Mouse (Mus musculus) hindbrain, postnatal 0 days (tissue): ENCODE measurements around the gene Gnptab. TPM values are rescaled to one million over a fixed set of nuclear protein-coding genes. Genes with fewer than 3 reads are reported as not detected.
"Not testable (repeated sequence)": the region's sequence is repeated elsewhere in the genome, so short reads cannot be mapped to it uniquely, and the experiment has no call there.

Experiments used
- ATAC-seq: fragments of 200-750 bp; cut with Nextera tagmentation; 2 replicates; pipeline ENCODE4 v1.8.0; 2017; ENCODE audit warnings: mild to moderate bottlenecking, moderate TSS enrichment, moderate library complexity
- DNase-seq: peaks from one replicate; pipeline ENCODE4 v3.0.0-alpha.2; 2015; ENCODE audit warnings: low spot score
- H3K27ac ChIP-seq: fragments of 300-500 bp; sonication (generic); 2 replicates; pipeline ENCODE4 v1.5.1; 2014; ENCODE audit warnings: mild to moderate bottlenecking
- H3K27me3 ChIP-seq: fragments of 300-500 bp; sonication (generic); 2 replicates; pipeline ENCODE4 v1.6.1; 2014; ENCODE audit warnings: low read length, mixed read lengths; ENCODE audit not compliant: insufficient read depth
- H3K36me3 ChIP-seq: fragments of 300-500 bp; sonication (generic); 2 replicates; pipeline ENCODE4 v1.6.1; 2014; ENCODE audit warnings: low read length, mixed read lengths; ENCODE audit not compliant: insufficient read depth
- H3K4me1 ChIP-seq: fragments of 300-500 bp; sonication (generic); 2 replicates; pipeline ENCODE4 v1.6.1; 2014; ENCODE audit warnings: antibody characterized with exemption, low read length, mixed read lengths; ENCODE audit not compliant: insufficient read depth
- H3K4me2 ChIP-seq: fragments of 300-500 bp; sonication (generic); 2 replicates; pipeline ENCODE4 v1.6.1; 2014; ENCODE audit warnings: low read depth, mild to moderate bottlenecking, low read length, moderate library complexity, mixed read lengths
- H3K4me3 ChIP-seq: fragments of 300-500 bp; sonication (generic); 2 replicates; pipeline ENCODE4 v1.5.1; 2014; ENCODE audit warnings: low read length
- H3K9ac ChIP-seq: fragments of 300-500 bp; sonication (generic); replicated peaks from 2 replicates; pipeline ENCODE4 v1.6.1; 2014; ENCODE audit warnings: mild to moderate bottlenecking, low read length, moderate library complexity, mixed read lengths
- H3K9me3 ChIP-seq: fragments of 300-500 bp; sonication (generic); 2 replicates; pipeline ENCODE4 v1.6.1; 2016; ENCODE audit warnings: low read length, mixed read lengths
- CTCF ChIP-seq: IDR thresholded peaks from 2 replicates; pipeline ENCODE4 v1.5.1; 2016; ENCODE audit warnings: antibody characterized with exemption, control low read depth, low read depth
- WGBS: fragments of 180-500 bp; shearing (Covaris S2); extraction: QIAGEN DNeasy Blood & Tissue Kit; methylation state at CpG from one replicate; pipeline ENCODE4 v1.1.7; 2014; 5-methylcytosine and 5-hydroxymethylcytosine counted together
- polyA plus RNA-seq: library from polyadenylated mRNA; unstranded; fragments of >200 nt; fragmentation: Nextera tagmentation; extraction: Ambion mirVana; gene quantifications from 2 replicates; pipeline ENCODE4 v1.2.1, GENCODE M21; 2015
- total RNA-seq: library from RNA; depleted of rRNA; stranded (reverse); fragments of >200 nt; gene quantifications from 2 replicates; pipeline ENCODE4 v1.2.3, GENCODE M21; 2014

The Gnptab gene
- total and polyA plus RNA-seq, 2 experiments from 2014 or later: 19.0 to 40.5 TPM

DNA sequence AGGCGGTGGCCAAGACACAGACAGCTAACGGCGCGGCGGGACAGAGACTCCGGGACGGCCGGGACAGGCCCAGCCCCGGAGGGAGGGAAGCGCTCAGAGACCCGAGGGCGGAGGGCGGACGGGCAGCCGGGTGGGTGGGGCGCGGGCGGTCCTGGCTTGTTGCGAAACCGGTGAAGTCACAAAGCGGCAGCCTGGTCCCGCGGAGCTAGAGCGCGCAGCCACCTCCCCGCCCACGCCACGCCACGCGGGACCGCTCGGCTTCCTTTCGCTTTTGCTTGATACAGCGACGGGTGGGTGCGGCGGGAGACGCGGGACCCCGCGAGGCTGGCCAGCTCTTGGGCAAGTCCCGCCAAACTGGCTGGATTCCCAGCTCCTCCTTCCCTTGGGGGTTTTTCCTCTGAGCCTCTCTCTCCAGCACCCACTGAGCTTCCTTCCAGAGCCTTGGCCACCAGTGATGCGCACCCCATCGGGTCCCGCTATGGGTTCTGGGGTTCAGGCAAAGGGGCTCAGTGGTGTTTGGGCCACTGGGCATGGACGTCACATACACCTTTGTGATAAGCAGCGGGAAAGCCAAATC, 21.9 kb upstream of the Gnptab start:
- Histone ChIP-seq H3K9ac (peak overlapping the region; percentile 54), H3K9me3 (no peaks in the 10 kb centered on the region), H3K36me3 (no peaks in the 10 kb centered on the region), H3K4me1 (no peaks in the 10 kb centered on the region), H3K27ac (no peak overlapping the region), H3K27me3 (no peaks in the 10 kb centered on the region), H3K4me3 (peak overlapping the region; percentile 53), H3K4me2 (peak overlapping the region; percentile 63)
- ATAC-seq (peak; percentile 83), DNase-seq (peak; percentile 46)
- no peak for TF ChIP-seq CTCF
- 2% methylated on average over 44 of the region's 47 CpGs for WGBS

DNA sequence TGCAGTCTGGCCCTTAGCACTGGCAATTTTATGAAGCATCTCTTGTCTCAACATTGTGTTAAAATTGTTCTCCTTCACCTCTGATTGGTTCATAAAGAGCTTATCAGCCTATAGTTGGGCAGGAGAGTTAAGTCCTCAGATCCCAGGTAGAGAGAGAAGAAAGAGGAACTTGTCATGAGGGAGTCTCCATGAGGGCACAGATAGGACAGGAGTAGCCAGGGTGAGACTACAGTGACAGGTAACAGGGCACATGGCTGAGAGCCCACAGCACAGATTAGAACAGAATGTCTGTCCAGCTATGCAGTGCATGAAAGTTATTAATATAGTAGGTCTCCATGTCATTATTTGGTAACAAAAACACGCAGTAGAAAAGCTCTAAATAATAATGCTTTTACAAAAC, 16.7 kb upstream of the Gnptab start:
- no peak overlapping the region for H3K4me2 ChIP-seq
- DNase-seq (no peak), ATAC-seq (no peak)
- no peaks in the 10 kb centered on the region for H3K9me3 ChIP-seq
- TF ChIP-seq CTCF: no peak
- H3K4me3 ChIP-seq: no peak overlapping the region
- H3K27ac ChIP-seq: no peak overlapping the region
- 68% methylated on average over 1 of the region's 1 CpGs for WGBS
- H3K4me1 ChIP-seq: no peaks in the 10 kb centered on the region
- H3K36me3 ChIP-seq: no peaks in the 10 kb centered on the region
- no peak overlapping the region for H3K9ac ChIP-seq
- no peaks in the 10 kb centered on the region for H3K27me3 ChIP-seq

DNA sequence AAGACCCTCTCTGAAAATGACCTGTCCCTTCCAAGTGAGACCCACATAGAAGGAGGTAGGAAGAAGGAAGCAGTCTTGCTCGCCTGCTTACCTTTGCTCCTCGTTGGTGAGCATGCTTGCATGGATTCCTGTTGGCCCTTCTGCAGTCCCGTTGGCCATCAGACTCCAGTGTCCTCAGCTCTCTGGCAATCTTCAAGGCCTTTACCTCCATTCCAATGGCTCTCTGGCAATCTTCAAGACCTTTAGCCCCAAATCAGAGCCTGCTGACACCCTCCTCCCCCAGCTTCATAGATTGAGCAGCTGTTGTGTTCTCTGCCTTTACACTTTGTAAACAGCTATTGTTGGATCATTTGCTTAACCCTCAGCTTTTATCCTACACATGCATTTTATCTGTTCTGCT, 14.7 kb upstream of the Gnptab start:
- Histone ChIP-seq H3K4me2 (no peak overlapping the region), H3K9ac (no peak overlapping the region), H3K27ac (no peak overlapping the region), H3K4me3 (no peak overlapping the region), H3K4me1 (no peaks in the 10 kb centered on the region), H3K36me3 (no peaks in the 10 kb centered on the region), H3K27me3 (no peaks in the 10 kb centered on the region), H3K9me3 (no peaks in the 10 kb centered on the region)
- WGBS: 85% methylated on average over 3 of the region's 3 CpGs
- no peak for DNase-seq
- no peak for ATAC-seq
- no peak for TF ChIP-seq CTCF

DNA sequence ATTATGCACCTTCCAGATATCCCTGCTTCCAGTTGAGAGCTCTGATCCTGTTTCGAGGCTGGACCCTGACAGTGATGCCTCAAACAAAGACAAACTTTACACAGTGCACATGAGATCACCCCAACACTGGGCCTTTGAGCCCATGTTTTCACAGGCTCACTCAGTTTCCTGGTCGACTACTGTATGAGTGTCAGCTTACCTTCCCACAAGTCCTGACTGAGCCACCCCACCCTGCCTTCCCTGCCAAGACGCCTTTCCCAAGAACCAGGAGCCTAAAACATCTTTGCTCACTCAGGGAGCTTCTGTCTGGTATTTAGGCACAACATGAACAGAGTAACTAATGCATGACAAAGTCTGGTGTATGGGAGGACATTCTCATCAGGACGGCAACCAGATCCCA, 9.7 kb upstream of the Gnptab start:
- no peaks in the 10 kb centered on the region for H3K36me3 ChIP-seq
- no peaks in the 10 kb centered on the region for H3K4me1 ChIP-seq
- DNase-seq: no peak
- H3K9me3 ChIP-seq: no peaks in the 10 kb centered on the region
- no peak for ATAC-seq
- H3K27me3 ChIP-seq: no peaks in the 10 kb centered on the region
- H3K4me2 ChIP-seq: no peak overlapping the region
- WGBS: 58% methylated on average over 4 of the region's 4 CpGs
- no peak overlapping the region for H3K27ac ChIP-seq
- H3K9ac ChIP-seq: no peak overlapping the region
- no peak overlapping the region for H3K4me3 ChIP-seq
- TF ChIP-seq CTCF: no peak

DNA sequence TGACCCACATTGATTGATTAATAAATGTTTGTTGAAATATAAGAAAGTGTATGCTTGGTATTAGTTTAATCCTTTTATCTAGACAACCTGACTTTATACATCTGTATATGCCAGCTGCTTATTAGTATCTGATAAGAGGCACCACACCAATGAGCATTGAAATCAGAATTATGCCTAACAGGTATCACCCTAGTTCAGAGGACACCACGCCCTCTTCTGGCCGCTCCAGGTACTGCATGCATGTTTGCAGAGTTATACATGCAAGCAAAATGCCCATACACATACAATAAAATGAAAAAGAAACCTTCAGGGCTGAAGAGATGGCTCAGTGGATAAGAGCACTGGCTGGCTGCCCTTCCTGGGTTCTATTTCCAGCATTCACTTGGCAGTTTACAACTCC, 7.1 kb upstream of the Gnptab start:
- Histone ChIP-seq H3K9ac (no peak overlapping the region), H3K4me3 (no peak overlapping the region), H3K27me3 (no peaks in the 10 kb centered on the region), H3K4me1 (no peaks in the 10 kb centered on the region), H3K4me2 (no peak overlapping the region), H3K36me3 (no peaks in the 10 kb centered on the region), H3K9me3 (no peaks in the 10 kb centered on the region), H3K27ac (no peak overlapping the region)
- TF ChIP-seq CTCF: peak; percentile 64
- WGBS: 4% methylated on average over 2 of the region's 2 CpGs
- DNase-seq: no peak
- ATAC-seq: no peak

DNA sequence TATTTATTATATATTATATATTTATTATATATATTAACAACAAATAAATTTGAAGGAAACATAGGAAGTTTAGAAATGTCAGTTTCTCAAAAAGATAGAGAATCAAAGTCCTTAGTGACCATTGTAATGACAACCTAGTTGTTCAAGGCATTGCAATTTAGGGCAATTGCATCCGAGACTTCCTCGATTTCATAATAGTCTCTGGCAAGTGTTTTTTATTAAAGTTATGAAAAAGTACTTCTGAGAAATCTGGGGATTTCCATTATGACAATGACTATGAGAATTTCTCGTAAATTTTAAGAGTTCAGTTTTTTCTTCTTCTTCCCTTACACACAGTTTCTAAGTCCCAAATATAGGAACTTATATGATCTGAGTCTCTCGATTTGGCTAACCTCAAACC, 6.5 kb upstream of the Gnptab start:
- H3K9ac ChIP-seq: no peak overlapping the region
- WGBS: 95% methylated on average over 4 of the region's 4 CpGs
- TF ChIP-seq CTCF: no peak
- H3K4me1 ChIP-seq: no peaks in the 10 kb centered on the region
- H3K27ac ChIP-seq: no peak overlapping the region
- H3K4me2 ChIP-seq: no peak overlapping the region
- ATAC-seq: no peak
- no peaks in the 10 kb centered on the region for H3K9me3 ChIP-seq
- no peaks in the 10 kb centered on the region for H3K27me3 ChIP-seq
- no peak overlapping the region for H3K4me3 ChIP-seq
- H3K36me3 ChIP-seq: no peaks in the 10 kb centered on the region
- no peak for DNase-seq

DNA sequence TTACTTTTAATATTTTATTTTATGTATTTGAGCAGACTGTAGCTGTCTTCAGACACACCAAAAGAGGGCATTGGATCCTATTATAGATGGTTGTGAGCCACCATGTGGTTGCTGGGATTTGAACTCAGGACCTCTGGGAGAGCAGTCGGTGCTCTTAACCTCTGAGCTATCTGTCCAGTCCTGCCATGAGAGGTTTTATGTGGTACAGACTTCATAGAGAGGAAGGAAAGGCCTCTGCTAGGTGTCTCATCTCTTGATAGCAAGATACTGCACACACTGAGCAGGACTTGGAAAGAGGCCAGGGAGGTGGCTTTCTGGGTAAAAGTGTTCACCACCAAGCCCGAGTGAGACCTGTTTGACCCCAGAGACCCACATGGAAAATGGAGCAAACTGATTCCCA, 6.0 kb upstream of the Gnptab start:
- H3K36me3 ChIP-seq: not testable (repeated sequence)
- 84% methylated on average over 2 of the region's 2 CpGs for WGBS

More for the DNA sequence above, 6.0 kb upstream of the Gnptab start:
- not testable (repeated sequence) for H3K4me3 ChIP-seq, H3K9me3 ChIP-seq, H3K9ac ChIP-seq, H3K27ac ChIP-seq, H3K4me1 ChIP-seq, DNase-seq, H3K4me2 ChIP-seq, ATAC-seq, H3K27me3 ChIP-seq
